In the genomic region with DNA sequence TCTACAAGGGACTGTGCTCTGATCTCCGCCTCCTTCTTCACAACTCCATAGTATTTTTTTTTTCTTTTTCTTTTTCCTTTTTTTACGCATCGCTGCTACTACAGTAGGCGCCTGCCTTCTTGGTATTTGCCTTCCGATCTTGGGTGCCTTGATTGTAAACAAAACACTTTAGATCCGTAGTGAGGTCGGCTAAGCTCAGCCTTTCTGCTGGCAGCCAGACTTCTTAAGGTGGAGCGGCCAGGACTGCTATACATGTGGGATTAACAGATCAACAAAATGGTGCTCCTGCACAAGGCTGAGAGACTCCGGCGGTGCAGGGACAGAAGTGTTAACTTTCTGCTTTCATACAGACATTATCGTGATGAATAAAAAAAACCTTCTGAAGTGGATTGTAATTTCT, we compare ENCODE assay signal across 8 mouse cellular contexts. TPM values are rescaled to one million over a fixed set of nuclear protein-coding genes. Genes with fewer than 3 reads are reported as not detected.
DNase-seq lines count a peak whose midpoint lies in the region; ATAC-seq and TF ChIP-seq lines count a peak whose summit lies in the region.

No protein-coding gene starts in this region.

- H3K9me3 ChIP-seq in hindbrain, postnatal 0 days (ENCODE audit: low read length): no peaks in the 10 kb centered on the region
- H3K9me3 ChIP-seq in limb, embryonic 13.5 days: no peaks in the 10 kb centered on the region
- no peaks in the 10 kb centered on the region for H3K9me3 ChIP-seq in midbrain, embryonic 14.5 days (ENCODE audit: control insufficient read depth, low read length)
- H3K9me3 ChIP-seq in stomach, embryonic 16.5 days (replicated peaks; ENCODE audit: control insufficient read depth, low read length): no peaks in the 10 kb centered on the region

- 2% methylated on average over 11 of the region's 11 CpGs for WGBS in hindbrain, postnatal 0 days
- under 1% methylated on average over 11 of the region's 11 CpGs for whole genome bisulfite sequencing in limb, embryonic 13.5 days
- under 1% methylated on average over 11 of the region's 11 CpGs for WGBS in midbrain, embryonic 14.5 days
- 1% methylated on average over 11 of the region's 11 CpGs for WGBS in stomach, embryonic 16.5 days

- peak; percentile 18 to 62 for DNase-seq in layer of hippocampus, adult 18-20 months (ENCODE audit: low spot score in 2 of 2)
- DNase-seq in layer of hippocampus, adult 9-10 months (ENCODE audit: low spot score): no peak
- DNase-seq in brain, adult 2 months (ENCODE audit: low read depth, low spot score): peak; percentile 88
- peak; percentile 73 for DNase-seq in gastrocnemius, adult 18-20 months (ENCODE audit: low spot score)
- DNase-seq in hindbrain, postnatal 0 days (ENCODE audit: low spot score): peak; percentile 72
- DNase-seq in midbrain, embryonic 14.5 days: peak; percentile 74

- ATAC-seq in hindbrain, postnatal 0 days: no peak
- no peak for ATAC-seq in limb, embryonic 13.5 days (ENCODE audit: low FRiP score, low read depth)
- no peak for ATAC-seq in midbrain, embryonic 14.5 days (ENCODE audit: low FRiP score, low TSS enrichment)
- no peak for ATAC-seq in stomach, embryonic 16.5 days (ENCODE audit: insufficient read depth, low FRiP score)

- no peak overlapping the region for H3K27ac ChIP-seq in hindbrain, postnatal 0 days
- H3K27ac ChIP-seq in limb, embryonic 13.5 days: peak overlapping the region; percentile 48; the same call in 1 of the 2 replicates
- H3K27ac ChIP-seq in midbrain, embryonic 14.5 days (replicated peaks; ENCODE audit: low read depth, low read length): no peak overlapping the region
- peak overlapping the region; percentile 57 for H3K27ac ChIP-seq in stomach, embryonic 16.5 days (ENCODE audit: low read length)

- no peak for TF ChIP-seq CTCF in hindbrain, postnatal 0 days (IDR thresholded peaks at IDR 0.05; ENCODE audit: low read depth)

- H3K4me1 ChIP-seq in hindbrain, postnatal 0 days (ENCODE audit: insufficient read depth, low read length): no peaks in the 10 kb centered on the region
- H3K4me1 ChIP-seq in limb, embryonic 13.5 days: peaks cover 21% of the 10 kb centered on the region
- H3K4me1 ChIP-seq in midbrain, embryonic 14.5 days (ENCODE audit: control insufficient read depth, insufficient read depth, low read length): peaks cover 7% of the 10 kb centered on the region
- H3K4me1 ChIP-seq in stomach, embryonic 16.5 days (ENCODE audit: control insufficient read depth, insufficient read depth, low read length): peaks cover 15% of the 10 kb centered on the region

- peak overlapping the region; percentile 37; the same call in 1 of the 2 replicates for H3K9ac ChIP-seq in hindbrain, postnatal 0 days (replicated peaks; ENCODE audit: low read length)
- peak overlapping the region; percentile 67 for H3K9ac ChIP-seq in limb, embryonic 13.5 days
- H3K9ac ChIP-seq in midbrain, embryonic 14.5 days (replicated peaks; ENCODE audit: low read length): peak overlapping the region; percentile 17; the same call in 1 of the 2 replicates
- H3K9ac ChIP-seq in stomach, embryonic 16.5 days (ENCODE audit: low read length): peak overlapping the region; percentile 76

- no peaks in the 10 kb centered on the region; the same call in 1 of the 2 replicates for H3K27me3 ChIP-seq in hindbrain, postnatal 0 days (ENCODE audit: insufficient read depth, low read length)
- H3K27me3 ChIP-seq in limb, embryonic 13.5 days: no peaks in the 10 kb centered on the region
- no peaks in the 10 kb centered on the region for H3K27me3 ChIP-seq in midbrain, embryonic 14.5 days (ENCODE audit: control insufficient read depth, insufficient read depth, low read length)
- H3K27me3 ChIP-seq in stomach, embryonic 16.5 days (ENCODE audit: control insufficient read depth, insufficient read depth, low read length): no peaks in the 10 kb centered on the region

- H3K4me2 ChIP-seq in hindbrain, postnatal 0 days (ENCODE audit: low read depth, low read length): peak overlapping the region; percentile 71
- peak overlapping the region; percentile 87 for H3K4me2 ChIP-seq in limb, embryonic 13.5 days (replicated peaks)
- peak overlapping the region; percentile 60 for H3K4me2 ChIP-seq in midbrain, embryonic 14.5 days (ENCODE audit: low read length)
- peak overlapping the region; percentile 94 for H3K4me2 ChIP-seq in stomach, embryonic 16.5 days (ENCODE audit: low read depth, low read length)

- H3K4me3 ChIP-seq in hindbrain, postnatal 0 days (ENCODE audit: low read length): peak overlapping the region; percentile 38
- H3K4me3 ChIP-seq in limb, embryonic 13.5 days: peak overlapping the region; percentile 49
- H3K4me3 ChIP-seq in midbrain, embryonic 14.5 days (replicated peaks; ENCODE audit: low read depth, low read length): peak overlapping the region; percentile 39
- peak overlapping the region; percentile 53 for H3K4me3 ChIP-seq in stomach, embryonic 16.5 days (replicated peaks; ENCODE audit: low read length)

- H3K36me3 ChIP-seq in hindbrain, postnatal 0 days (ENCODE audit: insufficient read depth, low read length): no peaks in the 10 kb centered on the region
- 0 out of 2 replicates have a peak, but pooled peaks cover 2% of the 10 kb centered on the region for H3K36me3 ChIP-seq in limb, embryonic 13.5 days
- 0 out of 2 replicates have a peak, but pooled peaks cover 2% of the 10 kb centered on the region for H3K36me3 ChIP-seq in midbrain, embryonic 14.5 days (ENCODE audit: control insufficient read depth, insufficient read depth, low read length)
- H3K36me3 ChIP-seq in stomach, embryonic 16.5 days (ENCODE audit: control insufficient read depth, insufficient read depth, low read length): no peaks in the 10 kb centered on the region

RNA-seq across cellular contexts. Expression of gene Cdkn1b, which starts 3.1 kb away (rescaled TPM):
- total RNA-seq in layer of hippocampus, adult 18-20 months (2021): 10 to 100 TPM; 46.0 to 48.2 TPM
- 10 to 100 TPM; 32.2 to 34.1 TPM for total RNA-seq in gastrocnemius, adult 18-20 months (2021)
- total RNA-seq in hindbrain, postnatal 0 days (2014; rRNA removed): 33.2 and 44.7 TPM in 2 replicates
- 26.3 and 30.2 TPM in 2 replicates for polyA plus RNA-seq in hindbrain, postnatal 0 days (2015; fragmentation: Nextera tagmentation; extraction: Ambion mirVana)
- polyA plus RNA-seq in limb, embryonic 13.5 days (2015; fragmentation: Nextera tagmentation; extraction: Ambion mirVana): 20.4 and 22.3 TPM in 2 replicates
- 29.9 TPM in 2 replicates for polyA plus RNA-seq in midbrain, embryonic 14.5 days (2014; fragmentation: Nextera tagmentation; extraction: Ambion mirVana)
- polyA plus RNA-seq in stomach, embryonic 16.5 days (2015; fragmentation: Nextera tagmentation; extraction: Ambion mirVana): 15.5 and 17.7 TPM in 2 replicates

RNA-seq across cellular contexts. Expression of gene Gpr19, which starts 18.7 kb away (rescaled TPM):
- 10 to 100 TPM; 26.2 to 28.1 TPM for total RNA-seq in layer of hippocampus, adult 18-20 months (2021)
- 1 to 10 TPM; 4.2 to 5.1 TPM for total RNA-seq in gastrocnemius, adult 18-20 months (2021)
- total RNA-seq in hindbrain, postnatal 0 days (2014; rRNA removed): 33.2 and 43.7 TPM in 2 replicates
- polyA plus RNA-seq in hindbrain, postnatal 0 days (2015; fragmentation: Nextera tagmentation; extraction: Ambion mirVana): 33.7 and 33.9 TPM in 2 replicates
- polyA plus RNA-seq in limb, embryonic 13.5 days (2015; fragmentation: Nextera tagmentation; extraction: Ambion mirVana): 7.3 and 8.2 TPM in 2 replicates
- 43.0 and 46.7 TPM in 2 replicates for polyA plus RNA-seq in midbrain, embryonic 14.5 days (2014; fragmentation: Nextera tagmentation; extraction: Ambion mirVana)
- 9.7 and 10.5 TPM in 2 replicates for polyA plus RNA-seq in stomach, embryonic 16.5 days (2015; fragmentation: Nextera tagmentation; extraction: Ambion mirVana)

Comparison
In these comparisons a context has a peak if more than half of its experiments do, and no peak if none do; other contexts are left out.
1. H3K27ac ChIP-seq: peak in limb, embryonic 13.5 days (single experiment) and stomach, embryonic 16.5 days (single experiment); none in hindbrain, postnatal 0 days (single experiment) and midbrain, embryonic 14.5 days (single experiment).
2. H3K9ac ChIP-seq: peak in every context shown above with its lines; median percentile 76 in stomach, embryonic 16.5 days; 67 in limb, embryonic 13.5 days; 37 in hindbrain, postnatal 0 days; 17 in midbrain, embryonic 14.5 days.
3. Peak in every context shown above with its lines, with median percentiles within 50 percentile points of each other: H3K4me2 ChIP-seq and H3K4me3 ChIP-seq.